Mouse (Mus musculus): ENCODE results near the gene Myo1d.

The Myo1d gene

DNA sequence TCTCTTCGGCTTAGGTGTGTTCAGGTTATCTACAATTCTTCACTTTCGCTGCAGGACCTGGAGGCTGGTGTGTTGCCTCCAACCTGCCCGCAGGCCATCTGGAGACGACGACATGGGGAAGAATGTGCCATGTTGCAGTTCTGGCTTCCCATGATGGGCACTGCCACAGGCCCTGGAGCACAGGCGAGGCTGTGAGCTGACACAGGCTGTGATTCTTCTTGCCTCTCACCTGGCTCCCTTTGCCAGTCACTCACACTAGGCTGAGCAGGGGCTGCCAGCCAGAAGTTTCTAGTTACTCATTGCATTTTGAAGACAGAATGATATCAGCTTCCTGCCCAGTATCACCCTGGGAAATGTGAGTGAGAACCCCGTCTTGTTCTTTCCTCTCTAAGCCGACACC is 250.7 kb downstream of the Myo1d start:
- no peak for DNase-seq

- DNase-seq = no peak
Observed at GRCm38 (mm10) chr11:80527697-80528096, 252.1 kb downstream of the Myo1d start.

DNA sequence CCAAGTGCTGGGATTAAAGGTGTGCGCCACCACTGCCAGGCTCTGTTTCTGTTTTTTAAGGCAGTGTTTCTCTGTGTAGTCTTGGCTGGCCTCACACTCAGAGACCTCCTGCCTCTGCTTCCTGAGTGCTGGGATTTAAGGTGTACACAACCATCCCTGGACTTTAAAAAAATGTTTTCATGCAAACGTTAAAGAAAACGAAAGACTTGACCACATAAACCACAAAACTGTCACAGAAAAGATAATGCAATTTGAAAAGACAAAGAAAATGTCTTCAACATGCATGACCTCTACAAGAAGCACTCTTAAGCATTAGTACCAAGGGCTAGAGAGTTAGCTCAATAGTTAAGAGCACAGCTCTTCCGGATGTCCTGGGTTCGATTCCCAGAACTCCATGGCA is 255.6 kb downstream of the Myo1d start:
- no peak for DNase-seq

DNA sequence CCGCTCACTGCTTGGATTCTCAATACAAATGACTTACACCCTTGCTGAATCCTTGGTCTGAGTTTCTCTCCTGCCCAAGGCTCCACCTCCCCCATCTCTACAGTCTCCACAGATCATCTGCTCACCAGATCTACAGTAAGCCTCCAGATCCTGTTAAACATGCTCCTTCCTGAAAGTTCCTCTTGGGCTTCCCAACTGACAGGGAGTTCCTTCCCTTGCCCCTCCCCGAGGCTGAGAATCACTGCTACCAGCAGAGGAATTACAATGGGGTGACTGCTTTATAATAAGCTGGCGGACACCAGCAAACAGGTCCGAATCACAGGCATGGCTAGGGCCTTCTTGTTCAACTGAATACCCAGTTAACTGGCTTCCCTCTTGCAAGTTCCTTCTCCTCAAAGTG is 256.4 kb downstream of the Myo1d start:
- DNase-seq = no peak

- DNase-seq = no peak
Observed at GRCm38 (mm10) chr11:80522852-80523251, 257.0 kb downstream of the Myo1d start.

DNA sequence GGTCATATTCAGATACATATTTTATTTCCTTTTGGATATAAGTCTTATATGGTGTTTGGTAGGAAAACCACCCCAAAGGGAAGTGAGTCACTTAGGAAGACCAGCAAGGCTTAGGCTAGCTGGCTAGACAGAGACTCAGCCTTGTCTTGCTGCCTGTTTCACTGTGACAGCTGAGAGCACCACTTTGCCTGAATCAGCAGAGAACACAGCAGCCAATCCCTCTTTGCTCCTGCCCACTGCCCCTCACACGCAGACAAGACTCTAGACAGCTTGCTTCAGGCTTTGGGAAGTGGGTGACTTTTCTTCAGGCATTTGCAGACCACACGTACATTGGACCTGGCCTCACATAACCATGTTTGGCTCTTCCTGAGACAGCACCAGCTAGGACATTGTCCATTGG is 258.7 kb downstream of the Myo1d start:
- DNase-seq = no peak

GRCm38 (mm10) chr11:80518421-80519367 is 261.1 kb downstream of the Myo1d start:
- no peak for DNase-seq

DNA sequence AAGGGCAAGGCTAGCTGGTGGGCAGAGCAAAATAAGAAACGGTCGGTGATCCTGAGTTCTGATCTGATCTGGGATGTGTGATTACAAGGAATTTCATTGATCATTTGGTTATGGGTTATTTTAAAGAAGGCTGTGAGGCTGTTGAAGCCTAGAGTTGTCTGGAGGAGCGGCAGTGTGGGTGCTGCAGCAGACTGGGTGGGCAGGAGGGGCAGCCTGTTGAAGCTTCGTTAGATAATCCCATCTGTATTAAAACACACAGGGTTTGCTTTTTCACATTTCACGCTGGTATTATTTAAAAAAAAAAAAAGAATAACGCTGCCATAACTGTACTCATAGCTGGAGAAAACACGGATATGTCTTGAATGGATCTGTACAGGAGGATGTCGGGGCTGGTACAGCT is 263.9 kb downstream of the Myo1d start:
- no peak for DNase-seq

DNA sequence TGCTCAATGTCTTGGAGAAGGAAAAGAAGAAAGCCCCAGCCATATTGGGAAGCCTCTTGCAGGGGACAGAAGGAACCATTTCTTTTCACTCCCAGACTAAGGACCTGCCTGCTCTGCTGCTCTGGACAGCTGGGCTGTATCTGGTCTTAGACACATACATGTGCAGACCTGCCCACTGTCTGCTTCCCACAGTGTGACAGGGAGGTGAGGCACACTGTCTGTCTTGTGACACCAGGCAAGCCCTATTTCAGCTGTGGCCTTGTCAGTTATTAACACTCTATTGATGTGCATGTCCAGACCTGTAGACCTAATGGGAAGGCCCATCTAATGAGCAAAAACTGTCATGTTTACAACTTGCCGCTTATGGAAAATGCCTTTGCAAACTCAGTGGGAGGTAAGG is 264.5 kb downstream of the Myo1d start:
- DNase-seq = no peak

- DNase-seq = no peak
Observed at GRCm38 (mm10) chr11:80513796-80514195, 266.0 kb downstream of the Myo1d start.

- DNase-seq = no peak
Observed at GRCm38 (mm10) chr11:80512313-80513056, 267.3 kb downstream of the Myo1d start.

GRCm38 (mm10) chr11:80510124-80510523 is 269.7 kb downstream of the Myo1d start:
- no peak for DNase-seq

GRCm38 (mm10) chr11:80509176-80509506 is 270.7 kb downstream of the Myo1d start:
- no peak for DNase-seq

- DNase-seq = no peak
Observed at GRCm38 (mm10) chr11:80508361-80509175, 271.3 kb downstream of the Myo1d start.

DNA sequence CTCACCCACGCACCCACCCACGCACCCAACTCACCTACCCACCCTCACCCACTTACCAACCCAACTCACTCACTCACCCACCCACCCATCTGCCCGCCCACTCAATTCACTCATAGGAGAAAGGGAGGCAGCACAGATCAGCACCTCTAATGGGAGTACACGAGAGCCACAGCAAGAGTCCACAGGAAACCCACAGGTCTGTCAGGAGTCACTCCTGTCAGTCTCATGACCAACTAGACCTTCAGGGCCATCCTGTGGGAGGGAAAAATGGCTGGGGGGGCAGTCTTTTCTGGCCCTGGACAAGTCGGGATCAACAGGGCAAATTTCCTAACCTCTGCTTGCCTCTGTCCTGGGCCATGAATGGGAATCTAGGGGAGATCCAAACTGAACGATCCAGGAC is 272.0 kb downstream of the Myo1d start:
- DNase-seq = no peak

- no peak for DNase-seq
Observed at GRCm38 (mm10) chr11:80506483-80506882, 273.3 kb downstream of the Myo1d start.

GRCm38 (mm10) chr11:80505581-80505980 is 274.2 kb downstream of the Myo1d start:
- no peak for DNase-seq

GRCm38 (mm10) chr11:80504519-80505385 is 275.1 kb downstream of the Myo1d start:
- DNase-seq = no peak

DNA sequence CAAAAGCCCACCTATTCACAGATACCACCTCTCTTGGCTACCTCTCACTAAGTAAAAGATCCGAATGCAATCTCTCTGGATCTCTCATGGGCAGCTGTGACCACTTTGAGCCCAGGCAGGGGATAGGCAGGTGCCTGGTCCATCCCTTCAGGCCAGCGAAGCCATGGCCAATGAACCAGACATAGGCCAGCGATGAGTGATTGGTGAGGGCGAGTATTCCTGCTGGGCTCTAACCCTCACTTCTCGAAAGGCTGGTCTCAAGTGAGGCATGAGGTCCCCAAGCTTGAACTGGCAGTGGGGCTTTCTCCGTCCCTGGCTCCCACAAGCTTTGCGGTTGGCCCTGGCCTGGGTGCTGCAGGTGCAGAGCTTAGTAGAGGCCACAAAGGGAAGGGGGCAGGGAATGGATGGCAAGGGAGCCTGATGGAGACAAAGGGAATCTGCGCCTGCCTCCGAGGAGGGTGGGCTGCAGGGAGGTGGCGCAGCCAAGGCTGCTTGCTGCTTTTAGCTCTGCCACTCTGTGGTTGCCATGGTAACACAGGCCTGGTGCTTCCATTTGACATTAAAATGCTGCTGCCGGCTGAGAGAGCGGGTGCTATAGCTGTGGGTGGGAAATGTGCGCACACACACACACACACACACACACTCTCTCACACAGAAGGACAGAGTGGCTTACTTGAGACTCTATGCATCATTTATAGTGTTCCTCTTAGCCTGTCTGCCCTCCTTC is 275.9 kb downstream of the Myo1d start:
- peak; percentile 14 for DNase-seq

DNA sequence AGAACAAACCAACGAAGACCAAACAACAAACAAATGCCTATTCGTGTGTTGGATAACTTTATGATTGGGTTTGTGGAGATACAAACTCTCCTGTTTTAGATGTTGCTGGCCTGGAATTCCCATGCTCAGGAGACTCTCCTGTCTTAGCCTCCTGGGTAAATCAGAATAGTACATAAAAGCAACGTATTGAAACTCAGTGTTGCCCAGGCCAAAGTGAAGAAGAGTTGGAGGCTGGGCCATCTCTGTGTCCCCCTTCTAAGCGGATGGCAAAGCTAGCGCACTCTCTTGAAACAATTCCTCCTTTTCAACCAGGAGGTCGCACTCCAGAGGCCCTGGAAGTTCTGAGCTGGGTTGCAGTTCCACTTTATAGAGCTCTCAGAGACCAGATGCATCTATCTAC is 276.5 kb downstream of the Myo1d start:
- DNase-seq = no peak

DNA sequence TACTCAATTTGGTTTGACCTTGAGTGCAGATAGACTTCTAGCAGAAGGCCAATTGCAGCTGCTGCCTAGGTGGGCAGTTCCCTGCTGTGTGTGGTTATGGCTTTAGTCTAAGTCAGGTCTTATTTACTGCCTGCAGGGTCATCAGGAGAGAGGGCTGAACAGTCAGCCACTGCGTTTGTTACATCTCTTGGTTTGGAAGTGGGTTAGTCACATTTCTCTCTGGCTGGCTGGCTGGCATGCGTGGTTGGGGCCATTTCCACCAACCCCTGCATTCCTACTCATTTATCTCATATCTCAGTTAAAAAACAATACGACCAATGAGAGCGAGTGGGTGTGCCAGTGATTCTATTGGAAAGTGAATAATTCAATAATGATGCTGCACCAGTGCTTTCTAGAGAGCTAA is 280.3 kb downstream of the Myo1d start:
- DNase-seq = no peak
